Mouse (Mus musculus): ENCODE data around the gene Tbc1d8.

The Tbc1d8 gene

GRCm38 (mm10) chr1:39361754-39362514, 116.6 kb downstream of the Tbc1d8 start:
- peak in 1 of 2 experiments; percentile 26 for DNase-seq

- no peak for DNase-seq
Measured at GRCm38 (mm10) chr1:39349427-39349826, 129.1 kb downstream of the Tbc1d8 start.

DNA sequence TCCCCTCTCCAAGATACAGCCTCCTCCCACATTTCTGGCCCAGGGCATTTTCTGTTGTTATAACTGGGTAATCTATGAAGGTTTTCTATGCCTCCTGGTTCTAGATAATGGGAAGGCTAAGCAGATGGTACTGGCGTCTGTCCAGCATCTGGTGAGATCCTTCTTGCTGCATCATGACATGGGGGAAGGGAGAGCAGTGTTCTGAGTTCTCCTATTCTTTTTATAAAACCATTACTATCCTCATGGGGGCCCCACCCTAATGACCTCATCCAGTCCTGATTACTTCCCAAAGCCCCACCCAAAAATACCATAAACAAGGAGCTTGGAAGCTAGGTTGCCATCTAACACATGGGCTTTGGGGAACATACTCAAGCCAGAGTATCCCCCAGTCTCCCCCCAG, 129.6 kb downstream of the Tbc1d8 start:
- DNase-seq = peak; percentile 61 to 82

- no peak for DNase-seq
Measured at GRCm38 (mm10) chr1:39344981-39345600, 133.5 kb downstream of the Tbc1d8 start.

DNA sequence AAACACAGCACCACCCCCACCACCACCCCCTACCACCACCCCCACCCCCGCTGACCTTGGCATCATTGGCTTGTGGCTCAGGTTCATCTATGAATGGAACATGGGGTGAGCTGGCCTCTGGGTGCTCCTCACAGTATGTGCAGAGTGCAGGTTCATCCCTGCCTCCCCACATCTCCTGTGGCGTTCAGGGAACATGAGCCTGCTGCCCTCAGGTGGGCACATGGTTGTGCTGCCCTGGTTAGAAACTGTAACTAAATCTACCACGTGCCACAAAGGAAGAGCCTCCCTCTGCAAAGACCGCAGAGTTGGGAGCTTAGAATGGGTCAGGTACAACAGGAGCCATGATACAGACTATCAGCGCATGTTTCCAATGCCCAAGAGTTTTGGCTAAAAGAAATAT, 135.3 kb downstream of the Tbc1d8 start:
- DNase-seq = no peak

DNA sequence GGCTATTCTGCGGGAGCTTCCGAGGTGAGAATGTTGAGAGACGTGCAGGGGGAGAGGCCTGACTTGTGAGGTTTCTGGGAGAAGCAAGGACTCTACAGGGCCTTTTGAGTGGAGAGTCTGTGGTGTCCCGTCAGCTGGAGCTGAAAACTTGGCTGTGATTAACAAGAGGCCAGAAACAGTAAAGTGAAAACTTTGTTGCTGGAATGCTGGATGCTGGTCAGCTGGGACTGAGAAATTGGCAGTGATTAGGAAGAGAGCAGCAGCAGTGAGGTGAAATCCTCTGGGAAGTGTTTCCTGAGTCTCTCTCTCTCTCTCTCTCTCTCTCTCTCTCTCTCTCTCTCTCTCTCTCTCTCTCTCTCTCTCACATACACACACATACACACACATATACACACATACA, 136.7 kb downstream of the Tbc1d8 start:
- DNase-seq = no peak

DNA sequence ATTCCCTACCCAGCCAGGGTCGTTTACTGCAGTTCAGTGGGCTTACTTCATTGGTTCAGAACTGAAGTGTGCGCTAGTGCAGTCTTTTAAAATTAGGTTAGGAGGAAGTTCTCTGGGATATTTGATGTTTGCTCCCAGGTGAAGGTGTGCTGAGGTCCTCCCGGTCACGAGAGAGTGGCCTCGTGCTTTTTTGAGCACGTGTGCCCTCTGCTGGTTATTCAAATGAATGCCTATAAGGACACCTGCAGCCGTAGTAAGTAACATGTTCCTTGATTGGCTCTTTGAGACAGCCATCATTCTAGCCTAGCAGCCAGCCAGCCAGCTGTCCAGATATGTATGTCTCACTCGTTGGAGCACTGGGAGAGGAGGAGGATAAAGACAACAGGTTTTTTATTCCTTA, 137.9 kb downstream of the Tbc1d8 start:
- DNase-seq = peak; percentile 66 to 77

- DNase-seq = no peak
Measured at GRCm38 (mm10) chr1:39340156-39340555, 138.4 kb downstream of the Tbc1d8 start.

- DNase-seq = no peak
Measured at GRCm38 (mm10) chr1:39339455-39339854, 139.1 kb downstream of the Tbc1d8 start.

DNA sequence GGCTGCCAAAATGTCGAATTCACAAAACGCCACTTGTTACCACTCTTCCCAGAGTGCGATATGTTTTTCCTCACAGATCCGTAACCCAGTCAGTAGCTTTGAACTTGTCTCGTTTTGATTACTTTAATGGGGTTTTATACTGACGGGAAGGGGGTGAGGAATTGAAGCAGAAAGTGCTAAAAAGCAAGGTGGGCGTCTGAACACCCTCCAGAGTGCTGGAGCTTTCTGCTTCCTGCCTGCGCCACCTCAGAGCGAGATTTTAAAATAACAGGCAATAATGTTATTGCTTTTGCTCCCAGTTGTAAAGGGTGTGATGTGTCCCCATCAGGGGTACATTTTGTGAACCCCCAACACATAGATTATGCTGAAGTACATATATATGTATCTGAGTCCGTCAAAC, 139.7 kb downstream of the Tbc1d8 start:
- no peak for DNase-seq

DNA sequence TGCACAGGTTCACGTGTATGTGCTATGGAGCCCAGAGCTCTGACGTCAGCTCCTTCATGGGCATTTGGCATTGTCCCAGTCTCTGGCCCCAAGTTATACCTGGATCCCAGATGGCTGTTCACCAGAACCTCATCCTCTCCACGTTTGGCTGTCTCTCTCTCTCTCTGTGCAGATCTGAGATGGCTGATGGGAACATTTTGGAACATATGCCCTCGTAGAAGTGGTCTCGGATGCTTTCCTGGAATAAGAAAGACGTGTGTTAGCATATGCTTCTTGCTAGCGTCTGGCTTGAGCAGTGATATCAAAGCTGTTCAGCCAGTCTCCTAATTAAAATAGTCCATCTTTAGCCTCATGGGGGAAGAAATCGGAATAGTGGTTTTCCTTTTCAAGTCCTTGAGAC, 141.8 kb downstream of the Tbc1d8 start:
- DNase-seq = peak in 1 of 2 experiments; percentile 36

DNA sequence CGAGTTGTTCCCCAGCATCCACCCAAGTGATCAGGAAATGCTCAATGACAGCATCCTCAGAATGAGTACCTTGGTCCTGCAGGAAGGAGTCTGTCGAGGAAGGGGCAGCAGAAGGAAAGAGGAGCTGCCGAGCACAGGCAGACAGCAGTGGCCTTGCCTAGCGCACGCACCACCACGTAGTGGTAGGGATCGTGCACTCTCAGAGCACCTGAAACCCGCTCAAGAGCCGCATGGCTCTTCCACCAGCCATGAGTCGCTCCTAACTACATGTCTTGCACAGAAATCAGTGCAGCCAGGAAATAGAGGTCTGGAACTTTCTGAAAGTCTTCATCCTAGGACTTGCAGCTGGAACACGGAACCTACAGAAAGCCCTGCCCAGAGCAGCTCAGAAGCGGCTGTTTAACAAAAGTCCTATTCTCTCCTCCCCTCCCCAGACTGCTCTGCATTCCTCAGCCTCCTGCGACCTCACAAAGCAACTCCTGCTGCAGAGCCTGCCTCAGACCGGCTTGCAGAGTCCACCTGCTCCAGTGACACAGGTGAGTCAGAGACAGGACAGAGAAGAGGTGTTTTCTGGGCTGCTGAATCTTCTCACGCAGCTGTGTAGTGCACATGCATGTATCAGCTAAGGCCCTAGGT, 142.9 kb downstream of the Tbc1d8 start:
- DNase-seq = no peak

DNA sequence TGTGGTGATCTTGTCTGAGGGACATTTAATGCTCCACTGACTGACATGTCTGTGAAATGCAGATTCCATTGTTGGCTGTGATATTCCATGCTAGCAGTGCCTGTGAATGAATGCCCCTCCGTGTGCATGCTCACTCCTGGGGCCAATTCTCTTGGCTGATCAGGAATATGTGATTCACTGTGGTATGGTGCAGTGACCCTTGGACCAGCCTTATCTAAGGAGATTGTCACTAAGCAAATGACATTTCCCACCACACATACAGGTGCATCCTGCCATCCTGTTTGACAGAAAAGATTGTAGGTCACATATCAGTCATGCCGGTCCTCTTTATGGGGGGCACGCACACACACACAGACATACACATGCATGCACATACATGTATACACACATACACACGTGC, 146.1 kb downstream of the Tbc1d8 start:
- no peak for DNase-seq

- peak in 1 of 2 experiments; percentile 50 for DNase-seq
Measured at GRCm38 (mm10) chr1:39330857-39331594, 147.5 kb downstream of the Tbc1d8 start.

DNA sequence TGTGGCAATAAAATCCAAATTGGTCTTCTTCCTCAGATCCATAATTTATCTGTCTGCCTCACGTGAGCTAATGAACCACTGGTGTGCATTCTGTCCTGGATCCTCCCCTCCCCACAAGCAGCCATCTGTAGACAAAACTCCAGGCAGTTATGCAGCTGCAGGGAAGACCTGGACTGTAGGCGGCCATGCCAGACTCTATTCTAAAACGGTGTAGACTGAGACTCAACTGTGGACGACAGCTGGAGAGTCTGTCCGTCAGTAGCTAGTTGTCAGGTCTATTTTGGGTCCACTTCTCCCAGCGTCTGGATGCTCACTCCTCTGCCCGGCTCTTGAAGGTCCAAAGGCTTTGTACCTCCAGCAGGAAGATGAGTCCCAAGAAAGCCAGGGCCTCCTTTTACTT, 151.0 kb downstream of the Tbc1d8 start:
- no peak for DNase-seq

- DNase-seq = no peak
Measured at GRCm38 (mm10) chr1:39325228-39325627, 153.3 kb downstream of the Tbc1d8 start.

- DNase-seq = no peak
Measured at GRCm38 (mm10) chr1:39321954-39322353, 156.6 kb downstream of the Tbc1d8 start.

Measured in cerebellum, postnatal 25 days (tissue).